Mouse (Mus musculus) embryonic facial prominence, embryonic 15.5 days (tissue): ENCODE measurements around the gene Mylk. TPM values are rescaled to one million over a fixed set of nuclear protein-coding genes. Genes with fewer than 3 reads are reported as not detected.
A peak's percentile ranks its signal among the peaks of the same experiment; 100 is the strongest.

Experiments used
- ATAC-seq: fragments of 200-750 bp; cut with Nextera tagmentation; 2 replicates; pipeline ENCODE4 v1.8.0; 2017; ENCODE audit warnings: low read depth, moderate TSS enrichment; ENCODE audit not compliant: insufficient number of reproducible peaks, low FRiP score, low TSS enrichment
- H3K27ac ChIP-seq: fragments of 300-500 bp; sonication (generic); replicated peaks from 2 replicates; pipeline ENCODE4 v1.5.1; 2015; ENCODE audit warnings: mild to moderate bottlenecking, inconsistent platforms
- H3K27me3 ChIP-seq: fragments of 300-500 bp; sonication (generic); 2 replicates; pipeline ENCODE4 v1.6.1; 2015; ENCODE audit warnings: inconsistent platforms
- H3K36me3 ChIP-seq: fragments of 300-500 bp; sonication (generic); 2 replicates; pipeline ENCODE4 v1.6.1; 2015; ENCODE audit warnings: mild to moderate bottlenecking, inconsistent platforms
- H3K4me1 ChIP-seq: fragments of 300-500 bp; sonication (generic); 2 replicates; pipeline ENCODE4 v1.6.1; 2015; ENCODE audit warnings: inconsistent platforms
- H3K4me2 ChIP-seq: fragments of 300-500 bp; sonication (generic); replicated peaks from 2 replicates; pipeline ENCODE4 v1.6.1; 2015; ENCODE audit warnings: mild to moderate bottlenecking, inconsistent platforms
- H3K4me3 ChIP-seq: fragments of 300-500 bp; sonication (generic); replicated peaks from 2 replicates; pipeline ENCODE4 v1.5.1; 2015; ENCODE audit warnings: mild to moderate bottlenecking, inconsistent platforms
- H3K9ac ChIP-seq: fragments of 300-500 bp; sonication (generic); 2 replicates; pipeline ENCODE4 v1.6.1; 2015; ENCODE audit warnings: inconsistent platforms
- H3K9me3 ChIP-seq: fragments of 300-500 bp; sonication (generic); replicated peaks from 2 replicates; pipeline ENCODE4 v1.6.1; 2016; ENCODE audit warnings: inconsistent platforms
- WGBS: fragments of 180-500 bp; shearing (Covaris S2); methylation state at CpG from one replicate; pipeline ENCODE4 v1.1.7; 2015; 5-methylcytosine and 5-hydroxymethylcytosine counted together
- polyA plus RNA-seq: library from polyadenylated mRNA; unstranded; fragments of >200 nt; fragmentation: Nextera tagmentation; extraction: Ambion mirVana; gene quantifications from 2 replicates; pipeline ENCODE4 v1.2.1, GENCODE M21; 2015

The Mylk gene
- polyA plus RNA-seq, 1 experiment from 2014 or later, result 28.1 TPM

- Histone ChIP-seq H3K4me2 (no peak overlapping the region), H3K4me3 (no peak overlapping the region), H3K4me1 (peaks cover 46% of the 10 kb centered on the region), H3K36me3 (no peaks in the 10 kb centered on the region), H3K9ac (no peak overlapping the region), H3K27me3 (no peaks in the 10 kb centered on the region), H3K27ac (no peak overlapping the region), H3K9me3 (no peaks in the 10 kb centered on the region)
- ATAC-seq, result no peak
- WGBS, result 83% methylated on average over 8 of the region's 8 CpGs
These were observed 157.8 kb downstream of the Mylk start for GRCm38 (mm10) chr16:34902761-34903160.

DNA sequence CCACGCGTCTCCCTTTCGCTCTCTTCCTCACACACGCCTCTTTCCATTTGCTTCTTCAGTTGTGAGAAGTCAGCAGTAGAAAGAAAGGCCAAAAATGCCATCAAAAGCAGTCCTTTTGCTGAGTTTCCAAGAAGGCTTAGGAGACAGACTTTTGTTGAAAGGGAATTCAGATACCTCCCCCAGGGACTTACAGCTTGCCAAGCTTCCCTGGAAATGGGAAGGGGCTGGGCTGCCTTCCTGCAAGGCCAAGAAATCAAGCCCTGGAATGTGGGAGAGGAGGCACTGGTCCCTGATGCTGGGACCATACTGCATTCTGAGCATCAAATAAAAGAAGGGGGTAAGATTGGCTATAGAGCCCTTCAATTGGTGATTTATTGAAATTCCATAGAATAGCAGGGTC lies 159.9 kb downstream of the Mylk start:
- H3K36me3 ChIP-seq, result no peaks in the 10 kb centered on the region
- H3K27ac ChIP-seq, result peak overlapping the region; percentile 55
- H3K27me3 ChIP-seq, result no peaks in the 10 kb centered on the region
- no peak overlapping the region for H3K4me2 ChIP-seq
- H3K9me3 ChIP-seq, result no peaks in the 10 kb centered on the region
- H3K4me1 ChIP-seq, result peaks cover 38% of the 10 kb centered on the region
- 77% methylated on average over 4 of the region's 4 CpGs for WGBS
- no peak overlapping the region for H3K4me3 ChIP-seq
- H3K9ac ChIP-seq, result no peak overlapping the region
- ATAC-seq, result no peak

GRCm38 (mm10) chr16:34909437-34909836 lies 164.4 kb downstream of the Mylk start:
- H3K27ac ChIP-seq, result peak overlapping the region; percentile 48; the same call in 1 of the 2 replicates
- H3K4me2 ChIP-seq, result no peak overlapping the region
- no peaks in the 10 kb centered on the region for H3K27me3 ChIP-seq
- no peaks in the 10 kb centered on the region for H3K9me3 ChIP-seq
- no peaks in the 10 kb centered on the region for H3K36me3 ChIP-seq
- no peak; the same call in 1 of the 2 replicates for ATAC-seq
- peaks cover 13% of the 10 kb centered on the region for H3K4me1 ChIP-seq
- 57% methylated on average over 6 of the region's 6 CpGs for WGBS
- no peak overlapping the region for H3K4me3 ChIP-seq
- no peak overlapping the region for H3K9ac ChIP-seq

- H3K36me3 ChIP-seq, result no peaks in the 10 kb centered on the region
- no peak overlapping the region for H3K9ac ChIP-seq
- H3K27ac ChIP-seq, result no peak overlapping the region
- H3K4me1 ChIP-seq, result peaks cover 19% of the 10 kb centered on the region
- no peak overlapping the region for H3K4me2 ChIP-seq
- WGBS, result 92% methylated on average over 4 of the region's 4 CpGs
- H3K27me3 ChIP-seq, result no peaks in the 10 kb centered on the region
- ATAC-seq, result no peak
- no peaks in the 10 kb centered on the region for H3K9me3 ChIP-seq
- no peak overlapping the region for H3K4me3 ChIP-seq
These were observed 172.4 kb downstream of the Mylk start for GRCm38 (mm10) chr16:34917373-34917900.

DNA sequence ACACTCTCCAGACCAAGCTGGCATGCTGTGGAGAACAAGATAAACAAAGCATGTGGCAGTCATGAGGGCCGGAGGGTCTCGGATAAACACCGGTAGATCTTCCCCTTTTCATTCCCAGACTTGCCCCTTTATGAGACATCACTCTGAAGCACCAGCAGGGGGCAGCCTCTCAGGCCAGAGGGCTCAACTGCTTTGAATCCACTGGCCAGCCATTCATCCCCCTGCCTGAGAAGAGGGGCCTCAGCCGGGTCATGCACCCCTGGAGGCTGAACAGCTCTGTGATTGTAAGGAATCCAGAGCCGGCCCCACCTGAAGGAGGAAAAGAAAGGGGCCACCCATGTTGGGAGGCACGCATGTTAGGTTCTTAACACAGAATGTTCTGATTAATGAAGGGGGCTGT lies 175.2 kb downstream of the Mylk start:
- H3K27me3 ChIP-seq, result no peaks in the 10 kb centered on the region
- no peak for ATAC-seq
- no peak overlapping the region for H3K9ac ChIP-seq
- H3K36me3 ChIP-seq, result no peaks in the 10 kb centered on the region
- no peak overlapping the region for H3K27ac ChIP-seq
- H3K4me1 ChIP-seq, result peaks cover 23% of the 10 kb centered on the region
- H3K4me2 ChIP-seq, result no peak overlapping the region
- 19% methylated on average over 6 of the region's 6 CpGs for whole genome bisulfite sequencing
- H3K9me3 ChIP-seq, result no peaks in the 10 kb centered on the region
- no peak overlapping the region for H3K4me3 ChIP-seq

GRCm38 (mm10) chr16:34920868-34921267 lies 175.9 kb downstream of the Mylk start:
- Histone ChIP-seq H3K27ac (peak overlapping the region; percentile 55), H3K36me3 (no peaks in the 10 kb centered on the region), H3K4me3 (no peak overlapping the region), H3K9me3 (no peaks in the 10 kb centered on the region), H3K4me1 (peaks cover 28% of the 10 kb centered on the region), H3K27me3 (no peaks in the 10 kb centered on the region), H3K9ac (no peak overlapping the region), H3K4me2 (no peak overlapping the region)
- WGBS, result 63% methylated on average over 8 of the region's 8 CpGs
- no peak for ATAC-seq

DNA sequence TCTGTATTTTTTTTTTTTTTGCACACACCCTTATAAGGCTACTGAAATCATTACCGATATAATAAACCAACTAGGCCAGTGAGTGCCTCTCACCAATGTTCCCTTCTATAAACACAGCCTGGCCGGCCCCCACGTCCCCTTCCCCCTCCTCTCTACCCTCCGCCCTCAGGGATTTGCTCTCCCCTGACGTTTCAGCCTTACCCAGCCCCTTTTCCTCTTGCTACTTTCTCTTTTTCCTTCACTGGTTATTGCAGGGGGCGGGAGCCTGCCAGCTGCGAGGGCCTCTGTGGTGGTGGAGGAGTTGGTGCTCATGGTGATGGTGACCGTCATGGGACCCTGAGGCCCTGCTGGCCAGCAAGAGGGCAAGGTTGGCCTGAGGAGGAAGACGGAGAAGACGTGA lies 176.3 kb downstream of the Mylk start:
- no peaks in the 10 kb centered on the region for H3K27me3 ChIP-seq
- no peaks in the 10 kb centered on the region for H3K36me3 ChIP-seq
- no peaks in the 10 kb centered on the region for H3K9me3 ChIP-seq
- WGBS, result 47% methylated on average over 10 of the region's 10 CpGs
- no peak overlapping the region for H3K4me3 ChIP-seq
- no peak overlapping the region for H3K4me2 ChIP-seq
- ATAC-seq, result no peak
- H3K9ac ChIP-seq, result no peak overlapping the region
- H3K4me1 ChIP-seq, result peaks cover 28% of the 10 kb centered on the region
- no peak overlapping the region for H3K27ac ChIP-seq

GRCm38 (mm10) chr16:34923630-34924029 lies 178.6 kb downstream of the Mylk start:
- no peaks in the 10 kb centered on the region for H3K27me3 ChIP-seq
- H3K4me1 ChIP-seq, result peaks cover 35% of the 10 kb centered on the region
- H3K36me3 ChIP-seq, result 0 out of 2 replicates have a peak, but pooled peaks cover 3% of the 10 kb centered on the region
- H3K4me3 ChIP-seq, result no peak overlapping the region
- ATAC-seq, result no peak
- no peak overlapping the region for H3K4me2 ChIP-seq
- H3K9ac ChIP-seq, result no peak overlapping the region
- no peak overlapping the region for H3K27ac ChIP-seq
- 78% methylated on average over 9 of the region's 9 CpGs for WGBS
- H3K9me3 ChIP-seq, result no peaks in the 10 kb centered on the region

GRCm38 (mm10) chr16:34924324-34924723 lies 179.3 kb downstream of the Mylk start:
- Histone ChIP-seq H3K4me2 (no peak overlapping the region), H3K9me3 (no peaks in the 10 kb centered on the region), H3K4me1 (peaks cover 36% of the 10 kb centered on the region), H3K4me3 (no peak overlapping the region), H3K36me3 (0 out of 2 replicates have a peak, but pooled peaks cover 3% of the 10 kb centered on the region), H3K27ac (0 out of 2 replicates have a peak overlapping the region, but pooled peaks have one; percentile 60), H3K27me3 (no peaks in the 10 kb centered on the region), H3K9ac (no peak overlapping the region)
- 73% methylated on average over 5 of the region's 5 CpGs for WGBS
- ATAC-seq, result no peak

DNA sequence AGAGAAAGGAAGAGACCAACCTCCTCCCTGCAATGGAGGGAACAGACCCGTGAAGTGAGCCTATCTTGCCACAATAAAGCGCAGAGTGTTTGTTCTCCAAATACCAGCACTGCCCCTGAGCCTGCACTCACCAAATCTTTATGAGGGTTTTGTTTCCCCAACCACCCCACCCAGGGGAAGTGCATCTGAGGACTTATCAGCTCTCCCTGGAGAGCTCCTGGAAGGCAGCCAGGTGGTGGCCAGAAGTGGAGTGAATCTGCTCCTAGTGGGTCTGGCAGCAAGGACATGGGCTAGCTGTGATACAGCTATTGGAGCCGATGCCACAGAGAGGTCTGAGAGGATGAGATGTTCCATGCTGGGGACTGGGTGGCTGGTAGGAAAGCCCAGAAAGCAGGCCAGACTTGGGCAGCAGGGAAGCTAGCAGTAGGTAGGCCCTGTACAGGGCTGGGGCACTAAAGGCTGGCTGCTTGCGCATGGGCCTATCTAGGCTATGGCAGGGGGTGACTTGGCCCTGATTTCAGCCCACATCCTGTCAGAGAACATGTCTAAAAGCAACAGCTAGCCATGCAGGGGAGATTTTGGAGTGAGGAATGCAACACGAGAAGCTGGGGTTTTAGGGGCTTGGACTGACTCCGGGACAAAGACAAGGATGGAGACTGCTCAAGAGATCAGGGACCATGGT lies 180.1 kb downstream of the Mylk start:
- Histone ChIP-seq H3K4me1 (peaks cover 38% of the 10 kb centered on the region), H3K4me2 (no peak overlapping the region), H3K4me3 (no peak overlapping the region)

GRCm38 (mm10) chr16:34926531-34927435 lies 181.8 kb downstream of the Mylk start:
- no peak overlapping the region for H3K9ac ChIP-seq
- no peaks in the 10 kb centered on the region for H3K27me3 ChIP-seq
- H3K4me1 ChIP-seq, result peaks cover 28% of the 10 kb centered on the region
- 0 out of 2 replicates have a peak, but pooled peaks cover 3% of the 10 kb centered on the region for H3K36me3 ChIP-seq
- ATAC-seq, result no peak
- H3K4me3 ChIP-seq, result no peak overlapping the region
- no peak overlapping the region for H3K4me2 ChIP-seq
- 73% methylated on average over 9 of the region's 9 CpGs for WGBS
- H3K9me3 ChIP-seq, result no peaks in the 10 kb centered on the region
- H3K27ac ChIP-seq, result no peak overlapping the region

More for the DNA sequence above, 180.1 kb downstream of the Mylk start:
- H3K27me3 ChIP-seq, result no peaks in the 10 kb centered on the region
- 48% methylated on average over 6 of the region's 6 CpGs for WGBS
- no peaks in the 10 kb centered on the region for H3K9me3 ChIP-seq
- no peak overlapping the region for H3K9ac ChIP-seq
- H3K36me3 ChIP-seq, result 0 out of 2 replicates have a peak, but pooled peaks cover 3% of the 10 kb centered on the region
- ATAC-seq, result no peak
- 0 out of 2 replicates have a peak overlapping the region, but pooled peaks have one; percentile 60 for H3K27ac ChIP-seq
